Mouse (Mus musculus): ENCODE measurements at regions not wholly inside any gene's neighbourhood (a gene's known extent, or its start where the extent isn't known, plus 50 kb on each side); places are given as distances from the start of the nearest gene placed in this dataset.
A peak's percentile ranks its signal among the peaks of the same experiment; 100 is the strongest.

GRCm38 (mm10) chr19:60684417-60684816, 71.4 kb upstream of the Nanos1 start:
- no peak for DNase-seq

DNA sequence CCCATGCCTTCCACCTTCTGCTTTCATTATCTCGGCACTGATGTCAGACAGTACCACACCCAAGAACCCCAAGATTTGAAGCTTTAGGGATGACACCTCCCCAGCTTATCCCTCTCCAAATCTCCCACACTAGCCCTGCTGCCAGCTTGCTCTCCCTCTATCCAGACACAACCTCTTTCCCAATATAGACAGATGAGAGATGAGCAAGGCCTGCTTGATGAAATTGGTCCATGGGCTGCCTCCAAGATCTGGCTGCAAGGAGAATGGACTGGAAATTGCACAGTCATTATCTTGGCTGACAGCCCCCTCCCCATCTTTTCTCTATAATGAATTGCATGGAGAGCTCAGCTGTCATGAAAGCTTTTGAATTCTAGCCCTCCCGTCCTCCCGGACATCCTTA, 73.5 kb upstream of the Nanos1 start:
- no peak for DNase-seq

DNA sequence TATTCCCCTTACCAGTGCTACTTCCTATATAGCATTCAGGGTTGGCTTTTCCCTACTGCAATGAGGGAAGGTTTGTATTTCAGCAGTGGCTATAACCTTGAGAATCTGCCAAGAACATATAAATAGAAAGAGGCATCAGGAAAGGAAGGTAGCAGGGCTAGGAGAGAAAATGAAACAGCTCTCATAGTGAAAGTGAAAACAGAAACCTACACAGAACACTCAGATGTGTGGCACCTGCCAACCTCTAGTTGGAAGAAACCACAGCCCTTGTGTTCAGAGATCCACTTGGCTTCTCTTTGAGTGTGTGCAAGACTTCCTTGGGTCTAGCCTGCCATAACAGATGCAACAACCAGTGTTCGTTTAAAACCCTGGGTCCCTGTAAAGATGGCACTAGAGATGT, 74.3 kb upstream of the Nanos1 start:
- DNase-seq, result no peak

DNA sequence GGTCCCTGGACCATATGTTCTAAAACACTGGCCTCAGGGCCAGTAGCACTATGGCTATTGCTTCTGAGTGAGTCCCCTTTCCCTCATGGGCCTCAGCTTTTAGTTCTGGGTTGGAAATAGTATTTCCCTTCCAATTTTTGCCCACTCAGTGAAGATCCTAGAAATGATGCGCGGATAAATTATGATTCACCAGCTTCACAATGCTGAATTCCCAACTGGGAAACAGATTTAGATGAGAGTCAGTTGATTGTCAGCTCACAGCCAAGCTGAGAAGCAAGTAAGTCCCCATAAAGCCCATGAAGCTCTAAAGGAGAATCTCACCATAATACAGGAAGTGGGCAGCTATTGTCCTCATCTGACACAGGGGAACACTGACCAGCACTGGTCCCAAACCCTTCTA, 77.6 kb upstream of the Nanos1 start:
- DNase-seq, result no peak

- DNase-seq, result no peak
Observed at GRCm38 (mm10) chr19:60674953-60675472, 80.8 kb upstream of the Nanos1 start.

DNA sequence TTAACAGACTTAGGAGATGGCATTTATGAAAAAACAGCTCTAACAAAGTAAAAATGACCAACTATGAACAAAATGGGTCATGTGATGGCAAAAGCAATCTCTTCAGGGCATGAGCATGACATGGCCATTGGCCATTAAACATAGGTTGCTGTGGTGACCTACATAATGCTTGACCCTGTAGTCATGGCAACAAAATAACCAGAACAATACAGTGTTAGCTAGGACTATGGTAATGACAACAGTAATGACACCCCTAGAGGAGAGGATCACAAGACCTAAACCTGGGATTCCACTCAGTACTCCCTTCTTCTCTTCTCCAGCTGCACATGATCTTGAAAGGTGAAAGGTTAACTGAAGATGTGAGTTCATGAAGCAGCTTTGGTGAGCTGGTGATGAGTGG, 85.0 kb upstream of the Nanos1 start:
- DNase-seq, result no peak

DNA sequence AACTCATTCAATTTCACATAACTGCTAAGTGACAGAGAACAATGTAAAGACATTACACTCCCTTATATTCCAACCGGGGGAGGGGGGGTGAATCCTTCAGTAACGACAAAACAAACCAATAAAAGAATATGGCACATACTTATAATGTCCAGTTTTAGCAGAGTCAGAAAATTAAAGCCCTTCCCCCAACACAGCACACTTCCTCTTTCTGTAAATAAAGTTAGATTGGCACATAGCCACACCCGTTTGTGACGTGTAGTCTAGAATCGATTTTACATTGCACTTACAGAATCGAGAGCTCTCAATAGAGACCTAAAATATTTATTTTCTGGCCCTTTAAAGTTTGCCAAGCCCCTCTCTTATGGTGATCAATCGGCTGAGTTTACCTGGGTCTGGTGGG, 85.0 kb upstream of the Cacul1 start:
- DNase-seq, result no peak

- no peak for DNase-seq
Observed at GRCm38 (mm10) chr19:60651102-60651695, 70.4 kb upstream of the Cacul1 start.

DNA sequence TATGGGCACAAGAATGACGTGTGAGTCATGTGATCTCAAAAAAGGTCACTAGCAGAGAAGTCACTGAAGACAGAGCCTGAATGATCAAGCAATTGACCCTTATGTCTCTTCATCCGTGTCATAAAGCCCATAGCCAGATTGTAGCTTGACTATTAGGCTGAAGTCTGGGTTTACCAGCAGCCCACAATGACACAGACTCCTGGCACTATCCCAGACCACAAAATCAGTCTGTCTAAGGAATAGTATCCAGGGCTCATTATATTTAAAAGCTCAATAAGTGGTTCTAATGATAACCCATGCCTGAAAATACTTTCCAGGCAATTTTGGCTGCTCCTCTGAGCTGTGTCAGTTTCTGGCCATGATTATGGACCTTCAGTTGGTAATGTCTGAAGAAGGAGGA, 59.2 kb upstream of the Cacul1 start:
- peak in 1 of 2 experiments; percentile 2 for DNase-seq

All from kidney, adult 8-10 months (tissue).